Mouse (Mus musculus) neural tube, embryonic 15.5 days (tissue): ENCODE data around the gene Igfbp7. TPM values are rescaled to one million over a fixed set of nuclear protein-coding genes. Genes with fewer than 3 reads are reported as not detected.

Experiments used
- ATAC-seq: fragments of 200-750 bp; cut with Nextera tagmentation; 2 replicates; pipeline ENCODE4 v1.8.0; 2017; ENCODE audit warnings: mild to moderate bottlenecking, moderate TSS enrichment, moderate library complexity; ENCODE audit not compliant: low FRiP score
- H3K27ac ChIP-seq: fragments of 300-500 bp; sonication (generic); replicated peaks from 2 replicates; pipeline ENCODE4 v1.5.1; 2015; ENCODE audit warnings: mild to moderate bottlenecking, inconsistent platforms
- H3K27me3 ChIP-seq: fragments of 300-500 bp; sonication (generic); replicated peaks from 2 replicates; pipeline ENCODE4 v1.6.1; 2015; ENCODE audit warnings: inconsistent platforms
- H3K36me3 ChIP-seq: fragments of 300-500 bp; sonication (generic); 2 replicates; pipeline ENCODE4 v1.6.1; 2015; ENCODE audit warnings: inconsistent platforms
- H3K4me1 ChIP-seq: fragments of 300-500 bp; sonication (generic); 2 replicates; pipeline ENCODE4 v1.6.1; 2015; ENCODE audit warnings: inconsistent platforms
- H3K4me2 ChIP-seq: fragments of 300-500 bp; sonication (generic); 2 replicates; pipeline ENCODE4 v1.6.1; 2015; ENCODE audit warnings: inconsistent platforms, mild to moderate bottlenecking, moderate library complexity
- H3K4me3 ChIP-seq: fragments of 300-500 bp; sonication (generic); replicated peaks from 2 replicates; pipeline ENCODE4 v1.5.1; 2015; ENCODE audit warnings: mild to moderate bottlenecking, inconsistent platforms
- H3K9ac ChIP-seq: fragments of 300-500 bp; sonication (generic); replicated peaks from 2 replicates; pipeline ENCODE4 v1.6.1; 2015; ENCODE audit warnings: mild to moderate bottlenecking, inconsistent platforms
- H3K9me3 ChIP-seq: fragments of 300-500 bp; sonication (generic); replicated peaks from 2 replicates; pipeline ENCODE4 v1.6.1; 2016; ENCODE audit warnings: inconsistent platforms
- WGBS: fragments of 180-500 bp; shearing (Covaris S2); methylation state at CpG from one replicate; pipeline ENCODE4 v1.1.7; 2015; ENCODE audit warnings: mixed read lengths; 5-methylcytosine and 5-hydroxymethylcytosine counted together
- polyA plus RNA-seq: library from polyadenylated mRNA; unstranded; fragments of >200 nt; fragmentation: Nextera tagmentation; extraction: Ambion mirVana; gene quantifications from 2 replicates; pipeline ENCODE4 v1.2.1, GENCODE M21; 2015

The Igfbp7 gene
- polyA plus RNA-seq, 1 experiment from 2014 or later = 64.8 TPM

DNA sequence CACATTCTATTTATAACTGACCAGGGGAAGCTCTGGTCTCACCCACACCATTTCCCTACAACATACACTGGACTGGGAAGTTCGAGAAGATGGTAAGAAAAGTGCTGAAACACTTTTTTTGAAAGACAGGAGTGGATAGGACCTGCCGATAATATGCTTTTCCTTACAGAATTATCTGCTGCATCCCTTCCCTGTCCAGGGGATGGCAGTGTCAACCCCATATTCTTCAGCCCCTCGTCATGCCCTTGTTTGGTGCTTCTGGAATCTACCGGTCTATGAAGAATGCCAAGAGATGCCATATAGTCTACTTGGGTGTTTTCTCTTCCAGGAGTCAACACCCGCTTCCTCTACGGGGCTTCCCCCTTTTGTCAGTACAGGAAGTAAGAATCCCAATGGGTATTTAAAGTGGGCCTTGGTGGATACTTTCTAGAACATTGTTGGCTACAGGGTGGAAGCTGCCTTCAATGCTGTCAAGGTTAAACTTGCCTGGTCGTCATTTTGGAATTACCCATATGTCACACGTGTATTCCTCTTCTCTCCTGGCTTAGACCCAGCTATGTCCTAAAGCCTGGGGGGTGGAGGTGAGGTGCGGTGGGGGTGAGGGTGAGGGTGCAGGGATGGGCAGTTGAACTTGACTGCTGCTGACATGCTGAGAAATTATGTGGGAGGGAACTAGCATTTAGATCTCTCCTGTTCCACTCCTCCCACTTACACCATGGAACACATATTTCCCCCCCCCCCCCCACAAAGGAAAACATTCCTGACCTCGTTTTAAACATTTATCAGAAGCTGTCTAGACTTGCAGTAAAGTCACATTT is 21.0 kb downstream of the Igfbp7 start:
- 79% methylated on average over 10 of the region's 10 CpGs for WGBS
- no peaks in the 10 kb centered on the region for H3K9me3 ChIP-seq
- no peak for ATAC-seq

DNA sequence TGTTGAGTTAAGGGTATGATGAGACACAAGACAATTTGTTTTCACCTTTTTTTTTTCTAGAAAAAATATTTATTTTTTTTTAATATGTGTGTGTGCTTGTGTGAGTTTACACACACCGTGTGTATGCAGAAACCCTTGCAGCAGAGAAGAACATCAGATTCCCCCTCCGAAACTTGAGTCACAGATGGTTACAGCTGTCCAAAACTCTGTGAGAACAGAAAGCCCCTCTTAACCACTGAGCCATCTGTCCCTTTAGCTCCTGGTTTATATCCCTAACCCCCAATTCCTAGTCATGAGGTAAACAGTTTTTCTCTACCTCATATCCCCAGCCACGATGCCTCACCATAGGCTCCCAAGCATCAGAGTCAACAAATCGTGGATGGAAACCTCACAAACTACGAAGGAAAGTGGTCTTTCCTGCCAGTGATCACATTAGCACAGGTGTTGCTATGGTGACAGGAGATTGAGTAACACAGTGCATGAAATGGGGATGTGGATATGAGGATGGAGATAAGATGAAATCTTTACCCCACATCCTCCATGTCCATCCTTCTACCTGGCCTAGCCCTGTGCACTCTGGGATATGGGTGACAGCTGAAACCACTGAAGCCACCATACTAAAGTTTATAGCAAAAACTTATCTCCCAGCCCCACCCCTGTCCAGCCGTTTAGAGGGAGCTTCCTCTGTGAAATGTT is 21.8 kb downstream of the Igfbp7 start:
- H3K27me3 ChIP-seq = no peaks in the 10 kb centered on the region
- WGBS = 75% methylated on average over 6 of the region's 6 CpGs
- H3K9ac ChIP-seq = no peak overlapping the region
- no peaks in the 10 kb centered on the region for H3K9me3 ChIP-seq
- H3K27ac ChIP-seq = no peak overlapping the region
- no peak overlapping the region for H3K4me3 ChIP-seq
- H3K36me3 ChIP-seq = no peaks in the 10 kb centered on the region
- no peaks in the 10 kb centered on the region for H3K4me1 ChIP-seq
- ATAC-seq = no peak
- no peak overlapping the region for H3K4me2 ChIP-seq

More for the DNA sequence above, 21.0 kb downstream of the Igfbp7 start:
- no peak overlapping the region for H3K4me3 ChIP-seq
- H3K4me2 ChIP-seq = no peak overlapping the region
- H3K4me1 ChIP-seq = no peaks in the 10 kb centered on the region
- no peaks in the 10 kb centered on the region for H3K36me3 ChIP-seq
- H3K9ac ChIP-seq = no peak overlapping the region
- H3K27me3 ChIP-seq = no peaks in the 10 kb centered on the region
- H3K27ac ChIP-seq = no peak overlapping the region

DNA sequence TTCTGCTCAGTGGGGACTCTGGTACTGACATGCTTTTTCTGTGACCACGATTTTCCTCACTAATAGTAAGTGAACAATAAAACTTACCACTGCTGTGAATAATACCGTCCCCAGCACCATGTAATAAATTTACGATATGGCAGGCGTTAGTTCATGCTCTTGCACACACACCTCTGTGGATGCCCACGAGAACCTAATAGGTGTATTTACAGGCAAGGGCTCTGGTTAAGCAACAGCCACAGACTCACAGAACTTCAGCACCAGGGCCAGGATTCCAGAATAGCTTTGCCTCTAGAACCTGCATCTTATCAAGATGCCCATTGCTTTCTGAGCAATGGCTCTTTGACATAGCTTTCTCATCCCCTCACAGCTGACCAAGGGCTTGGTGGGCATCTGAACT is 22.6 kb downstream of the Igfbp7 start:
- Histone ChIP-seq H3K4me3 (no peak overlapping the region), H3K27me3 (no peaks in the 10 kb centered on the region), H3K9me3 (no peaks in the 10 kb centered on the region), H3K4me1 (no peaks in the 10 kb centered on the region), H3K36me3 (no peaks in the 10 kb centered on the region), H3K9ac (no peak overlapping the region), H3K4me2 (no peak overlapping the region), H3K27ac (no peak overlapping the region)
- WGBS = 60% methylated on average over 5 of the region's 5 CpGs
- no peak for ATAC-seq

DNA sequence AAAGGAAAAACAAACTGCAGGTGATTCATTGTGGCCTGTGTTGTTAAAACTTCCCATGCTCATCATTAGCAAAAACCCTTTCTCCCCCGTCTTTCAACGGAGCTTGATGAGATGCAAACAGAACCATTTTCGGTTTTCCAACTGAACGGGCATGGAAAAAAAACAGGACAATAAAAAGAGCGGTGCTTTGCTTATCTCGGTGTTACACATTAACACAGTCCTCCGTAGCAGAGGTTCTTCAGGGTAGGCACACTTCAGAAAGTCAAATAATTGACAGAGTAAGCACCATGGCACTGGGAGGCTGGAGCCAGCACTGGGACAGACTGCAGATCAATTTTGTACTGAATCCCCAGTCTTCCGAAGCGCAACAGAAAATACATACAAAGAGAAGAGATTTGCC is 23.1 kb downstream of the Igfbp7 start:
- Histone ChIP-seq H3K4me1 (no peaks in the 10 kb centered on the region), H3K36me3 (no peaks in the 10 kb centered on the region), H3K4me3 (no peak overlapping the region), H3K9ac (no peak overlapping the region), H3K27me3 (no peaks in the 10 kb centered on the region), H3K4me2 (no peak overlapping the region), H3K27ac (no peak overlapping the region), H3K9me3 (no peaks in the 10 kb centered on the region)
- ATAC-seq = no peak
- WGBS = 47% methylated on average over 9 of the region's 9 CpGs

DNA sequence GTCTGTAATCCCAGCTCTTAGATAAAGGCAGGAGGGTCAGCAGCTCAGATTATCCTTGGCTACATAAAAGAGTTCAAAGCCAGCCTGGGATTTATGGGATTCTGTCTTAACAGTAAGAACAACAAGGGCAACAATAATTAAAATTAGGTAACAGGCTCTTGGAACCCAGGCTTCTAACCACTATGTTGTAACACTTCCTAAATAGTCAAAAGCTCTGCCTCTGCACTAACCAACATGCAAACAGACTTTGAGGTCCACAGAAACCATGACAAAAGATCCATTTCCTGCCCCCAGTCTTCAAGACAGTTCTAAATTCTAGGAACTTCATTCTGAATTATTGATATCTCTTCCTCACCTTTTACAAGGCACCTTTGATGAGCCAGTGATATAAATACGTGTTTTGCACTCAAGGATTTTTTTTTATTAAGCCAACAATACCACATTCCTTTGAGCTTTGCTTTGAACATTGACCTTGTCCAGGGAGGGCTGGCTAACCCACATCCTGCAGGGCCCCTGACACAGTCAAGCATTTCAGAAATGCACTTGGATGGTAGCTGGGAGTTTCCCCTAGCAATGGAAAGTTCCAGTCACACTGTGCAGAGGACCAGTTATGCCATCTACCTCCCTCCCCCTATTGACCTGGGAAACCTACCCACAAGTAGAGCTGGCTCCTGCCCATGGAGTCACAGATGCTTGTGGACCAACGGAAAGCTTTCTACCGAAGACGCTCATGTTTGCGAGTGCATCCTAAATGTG is 23.9 kb downstream of the Igfbp7 start:
- Histone ChIP-seq H3K4me2 (no peak overlapping the region), H3K4me3 (no peak overlapping the region), H3K36me3 (no peaks in the 10 kb centered on the region), H3K27ac (no peak overlapping the region), H3K4me1 (no peaks in the 10 kb centered on the region), H3K9me3 (no peaks in the 10 kb centered on the region), H3K9ac (no peak overlapping the region), H3K27me3 (no peaks in the 10 kb centered on the region)
- ATAC-seq = no peak
- 91% methylated on average over 5 of the region's 5 CpGs for WGBS

DNA sequence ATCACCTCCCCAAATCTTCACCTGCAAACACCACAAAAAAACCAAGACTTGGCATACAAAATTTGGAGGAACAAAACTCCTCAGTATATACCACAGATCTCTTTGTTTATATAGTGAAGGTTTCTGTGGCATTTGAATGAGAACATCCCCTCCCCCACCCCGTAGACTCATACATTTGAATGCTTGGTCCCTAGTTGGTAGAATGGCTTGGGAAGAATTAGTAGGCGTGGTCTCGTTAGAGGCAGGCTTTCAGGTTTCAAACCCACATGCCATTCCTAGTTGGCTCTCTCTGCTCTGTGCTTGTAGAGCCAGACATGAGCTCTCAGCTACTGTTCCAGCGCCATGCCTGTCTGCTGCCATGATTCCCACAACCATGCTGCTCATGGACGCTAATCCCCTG is 26.2 kb downstream of the Igfbp7 start:
- Histone ChIP-seq H3K27me3 (no peaks in the 10 kb centered on the region), H3K9me3 (no peaks in the 10 kb centered on the region), H3K4me3 (no peak overlapping the region), H3K4me1 (no peaks in the 10 kb centered on the region), H3K36me3 (no peaks in the 10 kb centered on the region), H3K9ac (no peak overlapping the region), H3K4me2 (no peak overlapping the region), H3K27ac (no peak overlapping the region)
- WGBS = 83% methylated on average over 5 of the region's 5 CpGs
- ATAC-seq = no peak

DNA sequence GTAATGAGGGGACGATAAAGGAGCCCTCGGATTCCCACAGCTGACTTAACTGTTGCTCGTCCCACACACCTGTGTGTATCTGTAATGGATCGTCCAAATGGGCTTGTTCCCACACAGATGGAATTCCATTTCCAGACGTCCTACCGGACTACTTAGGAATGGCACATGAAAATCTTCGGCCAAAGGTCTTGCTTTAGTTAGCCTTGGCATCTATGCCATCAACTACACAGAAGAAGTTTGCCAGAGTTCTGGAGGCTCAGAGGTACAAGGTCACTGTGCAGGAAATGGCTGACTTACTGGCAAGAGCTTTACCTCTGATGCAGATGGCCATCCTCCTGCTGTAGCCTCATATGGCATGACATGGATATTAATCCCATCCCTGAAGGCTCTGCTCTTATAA is 26.6 kb downstream of the Igfbp7 start:
- Histone ChIP-seq H3K9ac (no peak overlapping the region), H3K9me3 (no peaks in the 10 kb centered on the region), H3K36me3 (no peaks in the 10 kb centered on the region), H3K4me3 (no peak overlapping the region), H3K27me3 (no peaks in the 10 kb centered on the region), H3K4me1 (no peaks in the 10 kb centered on the region), H3K27ac (no peak overlapping the region), H3K4me2 (no peak overlapping the region)
- 88% methylated on average over 7 of the region's 7 CpGs for WGBS
- no peak for ATAC-seq

DNA sequence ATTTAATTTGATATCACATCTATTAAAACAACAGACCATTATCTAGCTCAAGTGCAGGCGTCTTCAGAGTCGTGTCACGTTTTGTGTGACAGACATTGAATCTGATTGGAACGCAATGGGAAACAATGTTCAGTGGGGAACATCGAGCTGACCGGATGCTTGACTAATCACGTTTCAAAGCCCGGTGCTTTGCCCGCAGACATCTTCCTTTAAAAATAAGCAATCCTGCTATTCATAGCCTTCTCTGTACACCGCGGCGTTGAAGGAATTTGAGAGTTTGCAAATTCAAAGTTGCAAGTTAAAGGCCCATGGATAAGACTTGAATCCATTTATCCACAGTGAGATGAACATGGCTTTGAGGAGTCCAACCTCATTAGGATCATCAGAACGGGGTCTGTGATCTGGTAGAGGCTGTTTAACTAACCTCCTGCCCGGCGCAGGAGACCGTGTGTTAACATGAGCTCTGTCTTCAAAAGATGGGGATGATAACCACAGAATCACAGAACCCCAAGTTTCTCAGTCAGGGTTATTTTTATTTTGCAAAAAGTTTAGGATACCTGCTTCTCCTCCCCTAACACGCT is 27.4 kb downstream of the Igfbp7 start:
- H3K27me3 ChIP-seq = no peaks in the 10 kb centered on the region
- no peak overlapping the region for H3K27ac ChIP-seq
- no peak overlapping the region for H3K9ac ChIP-seq
- no peak for ATAC-seq
- 83% methylated on average over 17 of the region's 17 CpGs for WGBS
- H3K9me3 ChIP-seq = no peaks in the 10 kb centered on the region
- H3K4me2 ChIP-seq = no peak overlapping the region
- H3K36me3 ChIP-seq = no peaks in the 10 kb centered on the region
- no peak overlapping the region for H3K4me3 ChIP-seq
- no peaks in the 10 kb centered on the region for H3K4me1 ChIP-seq

DNA sequence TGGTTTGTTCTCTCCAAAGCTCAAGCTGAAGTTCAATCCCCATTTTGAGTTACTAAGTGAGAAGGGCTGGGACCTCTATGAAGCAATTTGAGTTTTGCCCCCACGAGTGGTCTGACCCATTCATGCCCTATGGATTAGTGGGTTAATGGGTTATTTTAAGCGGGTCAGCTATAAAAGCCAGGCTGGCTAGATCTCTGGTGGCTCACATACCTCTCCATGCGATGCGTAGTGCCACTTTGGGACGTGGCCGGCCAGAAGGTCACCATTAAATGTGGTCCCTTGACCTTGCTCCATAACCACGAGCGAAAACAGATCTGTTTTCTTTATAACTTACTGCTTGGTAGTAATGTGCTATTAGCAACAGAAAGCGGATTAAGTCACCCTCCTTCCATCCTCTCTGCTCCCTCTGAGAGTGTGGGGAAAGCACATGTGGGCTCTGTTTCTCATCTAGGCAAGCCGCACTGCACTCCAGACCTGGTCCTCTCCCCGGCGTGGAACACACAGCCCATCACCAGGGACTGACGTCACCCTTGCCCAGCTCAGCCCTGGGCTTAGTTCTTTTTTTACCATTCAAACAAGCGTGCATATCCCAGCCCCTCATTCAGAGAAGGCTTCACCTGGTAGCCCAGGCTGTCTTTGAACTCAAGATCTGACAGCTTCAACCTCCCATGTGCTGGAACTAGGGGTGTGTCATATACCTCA is 28.3 kb downstream of the Igfbp7 start:
- no peak for ATAC-seq
- 86% methylated on average over 14 of the region's 14 CpGs for WGBS

DNA sequence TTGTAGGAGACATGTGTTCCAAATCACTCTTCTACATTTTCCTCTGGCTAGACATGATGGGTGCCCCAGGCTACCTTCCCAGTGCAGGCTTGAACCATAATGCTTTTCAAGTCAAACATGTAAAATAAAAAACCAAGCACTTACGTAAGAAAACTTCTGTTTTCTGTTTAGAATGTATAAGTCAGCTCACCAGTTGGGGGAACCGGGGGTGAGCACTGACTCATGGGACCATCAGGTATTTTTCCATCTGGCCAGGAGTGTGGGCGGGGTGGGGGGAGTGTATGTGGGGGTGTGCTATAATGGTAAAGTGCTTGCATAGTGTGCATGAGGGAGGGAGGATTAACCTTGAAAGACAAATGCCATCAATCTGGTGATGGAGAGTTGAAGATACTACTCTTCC is 29.8 kb downstream of the Igfbp7 start:
- H3K9ac ChIP-seq = no peak overlapping the region
- no peaks in the 10 kb centered on the region for H3K4me1 ChIP-seq
- no peak for ATAC-seq
- no peaks in the 10 kb centered on the region for H3K9me3 ChIP-seq
- no peaks in the 10 kb centered on the region for H3K27me3 ChIP-seq
- H3K4me2 ChIP-seq = no peak overlapping the region
- H3K27ac ChIP-seq = no peak overlapping the region
- H3K36me3 ChIP-seq = no peaks in the 10 kb centered on the region
- WGBS = 92% methylated on average over 3 of the region's 3 CpGs
- H3K4me3 ChIP-seq = no peak overlapping the region

More for the DNA sequence above, 28.3 kb downstream of the Igfbp7 start:
- Histone ChIP-seq H3K4me2 (no peak overlapping the region), H3K4me1 (no peaks in the 10 kb centered on the region), H3K9me3 (no peaks in the 10 kb centered on the region), H3K4me3 (no peak overlapping the region), H3K9ac (no peak overlapping the region), H3K27me3 (no peaks in the 10 kb centered on the region), H3K36me3 (no peaks in the 10 kb centered on the region), H3K27ac (no peak overlapping the region)

DNA sequence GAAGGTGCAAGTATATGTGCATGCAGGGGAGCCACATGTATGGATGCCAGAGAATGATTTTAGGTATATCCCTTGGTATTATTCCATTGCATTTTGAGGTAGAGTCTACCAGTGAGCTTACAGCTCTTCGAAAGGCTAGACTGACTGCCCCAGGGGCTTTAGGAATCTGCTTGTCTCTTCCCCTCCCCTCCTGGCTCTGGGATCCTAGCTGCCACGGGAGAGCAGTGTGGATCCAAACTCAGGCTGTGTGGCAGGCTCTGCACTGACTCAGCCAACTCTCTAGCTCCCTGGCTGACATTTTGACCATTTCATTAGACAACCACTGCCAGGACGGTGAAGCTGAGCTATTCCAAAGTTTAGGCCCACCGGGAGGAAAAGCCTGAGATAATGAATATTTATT is 32.3 kb downstream of the Igfbp7 start:
- no peak overlapping the region for H3K4me3 ChIP-seq
- ATAC-seq = no peak
- 81% methylated on average over 4 of the region's 4 CpGs for WGBS

More for the DNA sequence above, 32.3 kb downstream of the Igfbp7 start:
- Histone ChIP-seq H3K9me3 (no peaks in the 10 kb centered on the region), H3K36me3 (no peaks in the 10 kb centered on the region), H3K4me2 (no peak overlapping the region), H3K9ac (no peak overlapping the region), H3K27ac (no peak overlapping the region), H3K4me1 (no peaks in the 10 kb centered on the region), H3K27me3 (no peaks in the 10 kb centered on the region)
